Mouse (Mus musculus) liver, embryonic 14.5 days (tissue): ENCODE measurements around the gene Zfp296.

Source experiments
- CTCF ChIP-seq: IDR thresholded peaks from 2 replicates; pipeline ENCODE4 v1.5.1; 2016; ENCODE audit warnings: antibody characterized with exemption, low read depth, control low read depth
- EP300 ChIP-seq: IDR thresholded peaks from 2 replicates; pipeline ENCODE4 v1.6.1; 2016; ENCODE audit warnings: antibody characterized with exemption, low read depth

GRCm38 (mm10) chr7:19547344-19547969, 29.6 kb upstream of the Zfp296 start:
- TF ChIP-seq CTCF (no peak), EP300 (no peak)
